Mouse (Mus musculus) activated CD4-positive, CD25-positive, alpha-beta regulatory T cell, adult 9 weeks (primary cell): ENCODE data around the gene Ntrk1. TPM values are rescaled to one million over a fixed set of nuclear protein-coding genes. Genes with fewer than 3 reads are reported as not detected.

Source experiments
- polyA plus RNA-seq: library from polyadenylated mRNA; unstranded; fragments of 100-300 nt; shearing (Covaris generic); gene quantifications from one replicate; pipeline ENCODE4 v1.2.1, GENCODE M21; 2017

Gene Ntrk1
- not detected for polyA plus RNA-seq

DNA sequence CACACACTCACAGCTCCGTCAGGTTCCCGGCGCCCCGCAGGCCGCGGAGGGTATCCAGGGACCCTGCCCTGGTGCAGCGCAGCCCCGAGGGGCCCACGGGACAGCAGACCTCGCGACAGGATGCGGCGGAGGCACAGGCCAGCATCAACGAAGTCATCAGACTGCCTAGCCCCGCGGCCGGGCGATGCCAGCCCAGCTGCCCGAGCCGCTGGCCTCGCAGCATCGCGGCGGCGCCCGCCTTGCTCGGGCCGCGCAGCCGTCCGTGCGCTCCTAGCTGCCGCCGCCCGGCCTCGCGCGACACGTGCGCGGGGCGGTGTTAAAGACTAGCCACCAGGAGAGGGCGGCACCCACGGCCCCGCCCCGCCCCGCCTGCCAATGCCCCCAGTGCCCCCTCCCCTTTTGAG lies at the start of gene Ntrk1:
Gene Ntrk1, minus strand, starts transcription at position 241 of the 404 bp plus-strand sequence.

DNA sequence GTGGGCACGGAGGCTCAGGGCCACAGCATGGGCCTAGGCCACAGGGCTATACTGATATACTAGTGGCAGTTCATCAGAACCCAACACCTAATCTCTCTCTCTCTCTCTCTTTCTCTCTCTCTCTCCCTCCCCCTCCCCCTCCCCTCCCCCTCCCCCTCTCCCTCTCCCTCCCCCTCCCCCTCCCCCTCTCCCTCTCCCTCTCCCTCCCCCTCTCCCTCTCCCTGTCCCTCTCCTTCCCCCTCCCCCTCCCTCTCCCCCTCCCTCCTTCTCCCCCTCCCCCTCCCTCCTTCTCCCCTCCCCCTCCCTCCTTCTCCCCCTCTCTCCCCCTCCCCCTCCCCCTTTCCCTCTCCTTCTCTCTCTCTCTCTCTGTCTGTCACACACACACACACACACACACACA lies 29.2 kb upstream of the Ntrk1 start, which contains the start of gene Pear1:
Gene Pear1, minus strand, starts transcription at position 101 of the 400 bp plus-strand sequence.

DNA sequence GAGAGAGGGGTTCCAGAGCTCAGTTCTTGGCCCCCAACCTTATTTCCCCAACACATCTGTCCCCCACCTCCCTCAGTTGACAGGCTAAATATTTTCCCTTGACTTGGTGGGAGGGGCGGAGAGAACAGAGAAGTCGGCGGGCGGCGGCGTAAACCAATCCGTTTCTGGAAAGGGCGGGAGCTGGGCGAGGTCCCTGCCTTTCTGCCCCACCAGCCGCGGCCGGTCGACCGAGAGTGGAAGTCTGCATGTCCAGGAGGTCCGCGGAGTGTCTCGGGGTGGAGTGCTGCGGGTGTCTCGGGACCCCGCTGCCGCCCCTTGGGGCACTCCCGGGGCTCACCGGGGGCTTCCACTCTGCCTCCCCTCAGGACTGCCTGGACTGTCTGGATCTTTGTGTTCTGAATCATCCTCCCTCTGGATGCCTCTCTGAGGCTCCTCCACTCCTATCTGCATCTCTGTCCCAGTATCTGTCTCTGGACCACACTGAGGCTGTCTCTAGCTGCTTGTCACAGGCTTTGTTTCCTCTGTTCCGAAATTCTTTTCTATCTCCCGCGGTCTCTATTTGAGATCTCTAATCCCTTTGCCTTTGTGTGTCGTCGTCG lies 1.9 kb upstream of the Ntrk1 start, which contains the start of gene Insrr:
Gene Insrr, plus strand, starts transcription at position 216 of the 599 bp plus-strand sequence.

DNA sequence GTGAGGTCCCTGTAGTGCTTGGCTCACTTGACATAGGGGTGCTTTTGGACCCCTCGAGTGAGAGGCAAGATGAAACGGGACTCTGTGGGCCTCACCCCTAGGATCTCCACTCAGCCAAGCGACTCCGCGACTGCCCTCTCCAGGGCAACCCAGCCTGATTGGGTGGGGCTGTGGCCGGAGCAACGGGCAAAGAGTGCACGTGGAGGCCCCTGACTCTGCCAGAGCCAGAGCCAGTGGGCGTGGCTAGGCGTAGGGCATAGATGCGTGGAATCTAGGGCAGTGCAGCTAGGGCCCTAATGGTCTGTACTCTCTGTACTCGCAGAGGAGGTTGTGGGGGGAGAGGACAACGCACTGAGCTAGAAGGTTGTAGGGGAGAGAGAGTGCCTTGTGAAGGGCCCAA lies 46.5 kb downstream of the Ntrk1 start, which contains the start of gene Lrrc71:
Gene Lrrc71, minus strand, starts transcription at position 195 of the 400 bp plus-strand sequence.

Other genes with a start within 250 kb of the Ntrk1 start
- gene Arhgef11, start 177.6 kb downstream of the Ntrk1 start, polyA plus RNA-seq, result 9.1 TPM
- 0.62 TPM for gene Lrrc71, start 46.5 kb downstream of the Ntrk1 start, polyA plus RNA-seq
- 0.71 TPM for gene Insrr, start 1.8 kb upstream of the Ntrk1 start, polyA plus RNA-seq
- 122 TPM for gene Pear1, start 29.1 kb upstream of the Ntrk1 start, polyA plus RNA-seq
- 329 TPM for gene Sh2d2a, start 51.6 kb upstream of the Ntrk1 start, polyA plus RNA-seq
- 12.1 TPM for gene Prcc, start 90.4 kb upstream of the Ntrk1 start, polyA plus RNA-seq
- gene Hdgf, start 111.2 kb upstream of the Ntrk1 start, polyA plus RNA-seq, result 31.6 TPM
- 147 TPM for gene Mrpl24, start 124.3 kb upstream of the Ntrk1 start, polyA plus RNA-seq
- gene Isg20l2, start 135.2 kb upstream of the Ntrk1 start, polyA plus RNA-seq, result 8.2 TPM
- gene Rrnad1, start 135.6 kb upstream of the Ntrk1 start, polyA plus RNA-seq, result 24.7 TPM
- gene Crabp2, start 153.5 kb upstream of the Ntrk1 start, polyA plus RNA-seq, result not detected
- not detected for gene Nes, start 175.9 kb upstream of the Ntrk1 start, polyA plus RNA-seq
- not detected for gene Bcan, start 205.1 kb upstream of the Ntrk1 start, polyA plus RNA-seq
- gene Hapln2, start 232.4 kb upstream of the Ntrk1 start, polyA plus RNA-seq, result not detected
- 30.5 TPM for gene Gpatch4, start 247.9 kb upstream of the Ntrk1 start, polyA plus RNA-seq